Mouse (Mus musculus) embryonic facial prominence, embryonic 13.5 days (tissue): ENCODE data around the gene Clic6. TPM values are rescaled to one million over a fixed set of nuclear protein-coding genes. Genes with fewer than 3 reads are reported as not detected.

Source experiments
- ATAC-seq: fragments of 200-750 bp; cut with Nextera tagmentation; 2 replicates; pipeline ENCODE4 v1.8.0; 2017; ENCODE audit warnings: low read depth; ENCODE audit not compliant: insufficient number of reproducible peaks, insufficient read depth, low FRiP score, low TSS enrichment
- H3K27ac ChIP-seq: fragments of 300-500 bp; sonication (generic); 2 replicates; pipeline ENCODE4 v1.5.1; 2015; ENCODE audit warnings: moderate library complexity, mild to moderate bottlenecking, inconsistent platforms
- H3K27me3 ChIP-seq: fragments of 300-500 bp; sonication (generic); 2 replicates; pipeline ENCODE4 v1.6.1; 2015; ENCODE audit warnings: mild to moderate bottlenecking, inconsistent platforms
- H3K36me3 ChIP-seq: fragments of 300-500 bp; sonication (generic); 2 replicates; pipeline ENCODE4 v1.6.1; 2015; ENCODE audit warnings: mild to moderate bottlenecking, inconsistent platforms
- H3K4me1 ChIP-seq: fragments of 300-500 bp; sonication (generic); 2 replicates; pipeline ENCODE4 v1.6.1; 2015; ENCODE audit warnings: inconsistent platforms
- H3K4me2 ChIP-seq: fragments of 300-500 bp; sonication (generic); 2 replicates; pipeline ENCODE4 v1.6.1; 2015; ENCODE audit warnings: moderate library complexity, mild to moderate bottlenecking, inconsistent platforms
- H3K4me3 ChIP-seq: fragments of 300-500 bp; sonication (generic); 2 replicates; pipeline ENCODE4 v1.5.1; 2015; ENCODE audit warnings: mild to moderate bottlenecking, inconsistent platforms
- H3K9ac ChIP-seq: fragments of 300-500 bp; sonication (generic); 2 replicates; pipeline ENCODE4 v1.6.1; 2015; ENCODE audit warnings: mild to moderate bottlenecking, inconsistent platforms
- H3K9me3 ChIP-seq: fragments of 300-500 bp; sonication (generic); 2 replicates; pipeline ENCODE4 v1.6.1; 2016; ENCODE audit warnings: inconsistent platforms
- WGBS: fragments of 180-500 bp; shearing (Covaris S2); methylation state at CpG from one replicate; pipeline ENCODE4 v1.1.7; 2015; ENCODE audit warnings: mixed read lengths; 5-methylcytosine and 5-hydroxymethylcytosine counted together
- polyA plus RNA-seq: library from polyadenylated mRNA; unstranded; fragments of >200 nt; fragmentation: Nextera tagmentation; extraction: Ambion mirVana; gene quantifications from 2 replicates; pipeline ENCODE4 v1.2.1, GENCODE M21; 2015

Gene Clic6
- 3.0 and 3.8 TPM in 2 replicates for polyA plus RNA-seq

DNA sequence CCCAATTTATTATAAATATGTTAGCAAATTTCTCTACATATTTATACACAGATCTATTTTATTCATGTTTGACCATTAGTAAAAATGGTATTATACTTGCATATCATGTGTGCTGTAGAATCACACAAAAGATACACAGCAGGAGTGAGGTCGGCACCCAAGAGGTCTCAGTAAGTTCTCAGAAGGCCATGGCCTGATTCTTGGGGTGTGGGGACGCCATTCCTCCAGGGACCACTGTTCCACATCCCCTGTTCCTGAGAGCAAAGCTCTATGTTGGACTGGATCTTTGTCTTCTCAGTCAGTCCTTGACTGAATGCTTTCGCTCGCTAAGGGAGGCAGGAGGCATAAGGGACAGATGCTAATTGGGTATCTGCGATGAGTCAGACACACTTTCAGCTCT, at the start of gene Clic6:
Gene Clic6 (plus strand): TSS at position 301 of the 400 bp plus-strand sequence.
- Histone ChIP-seq H3K27ac (no peak within 1 kb of the TSS), H3K4me3 (no peak within 1 kb of the TSS), H3K9ac (no peak within 1 kb of the TSS), H3K27me3 (peaks cover 11% of the 10 kb centered on the region; the same call in 1 of the 2 replicates), H3K4me1 (no peaks in the 10 kb centered on the region), H3K4me2 (no peak within 1 kb of the TSS), H3K36me3 (no peaks in the 10 kb centered on the region), H3K9me3 (no peaks in the 10 kb centered on the region)
- ATAC-seq, result no peak
- 87% methylated on average over 5 of the region's 5 CpGs for WGBS

DNA sequence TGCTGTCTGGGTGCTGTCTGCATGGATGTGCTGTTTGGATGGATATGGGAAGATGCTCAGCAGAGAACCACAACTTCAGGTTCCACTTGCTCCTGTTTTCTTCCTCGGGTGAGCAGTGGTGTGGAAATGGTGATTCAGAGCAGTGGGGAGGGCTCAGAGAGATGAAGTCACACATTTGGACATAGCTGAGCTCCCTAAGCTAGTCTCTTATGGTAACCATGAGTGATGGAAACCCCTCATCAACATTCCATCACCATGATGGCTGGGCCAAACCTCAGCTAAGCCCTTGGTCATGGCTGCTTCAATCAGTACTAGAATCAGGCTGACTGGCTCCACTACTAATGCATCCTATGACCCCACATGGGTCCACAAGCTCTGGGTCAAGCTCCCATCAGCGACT, 45.8 kb upstream of the Clic6 start:
- Histone ChIP-seq H3K36me3 (no peaks in the 10 kb centered on the region), H3K9me3 (no peaks in the 10 kb centered on the region), H3K27ac (no peak overlapping the region), H3K4me1 (peaks cover 28% of the 10 kb centered on the region), H3K27me3 (no peaks in the 10 kb centered on the region), H3K4me2 (no peak overlapping the region), H3K9ac (no peak overlapping the region), H3K4me3 (no peak overlapping the region)
- no peak for ATAC-seq
- 66% methylated on average over 2 of the region's 2 CpGs for whole genome bisulfite sequencing

DNA sequence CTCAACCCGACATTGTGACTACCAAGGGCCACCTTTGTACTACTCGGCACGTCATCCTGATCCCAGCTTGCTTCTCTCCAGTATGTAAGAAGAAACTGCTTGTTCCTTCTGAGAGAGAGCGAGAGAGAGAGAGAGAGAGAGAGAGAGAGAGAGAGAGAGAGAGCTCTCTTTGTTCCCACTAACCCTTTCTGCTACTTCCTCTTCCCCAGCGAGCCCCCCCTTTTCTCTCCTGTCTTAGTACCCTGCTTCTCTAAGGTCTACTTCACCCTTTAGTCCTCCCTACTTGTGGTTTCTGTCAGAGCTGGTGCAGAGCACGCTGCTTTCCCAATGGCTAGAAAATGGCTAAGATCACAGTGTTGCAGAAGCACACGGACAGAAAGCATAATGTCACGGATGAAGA, 45.3 kb upstream of the Clic6 start:
- H3K27ac ChIP-seq, result no peak overlapping the region
- H3K9ac ChIP-seq, result no peak overlapping the region

DNA sequence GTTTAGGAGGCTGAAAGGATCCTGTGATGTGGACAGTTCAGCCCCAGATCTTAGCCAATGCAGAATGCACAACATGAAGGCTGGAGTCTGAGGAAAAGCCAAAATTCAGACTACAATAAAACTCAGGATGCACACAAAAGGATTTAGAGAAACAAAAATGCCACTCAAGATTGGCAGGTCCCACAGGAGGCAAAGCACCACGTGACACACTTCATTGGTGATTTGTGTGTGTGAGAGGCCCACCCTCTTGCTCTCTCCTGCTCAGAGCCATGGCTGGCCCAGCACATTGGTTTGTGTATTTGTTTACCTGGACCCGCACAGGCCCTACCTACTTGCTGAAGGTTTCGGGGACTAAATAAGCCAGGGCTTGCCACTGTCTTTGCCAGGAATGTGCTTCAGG, 44.3 kb upstream of the Clic6 start:
- H3K4me2 ChIP-seq, result no peak overlapping the region
- H3K36me3 ChIP-seq, result no peaks in the 10 kb centered on the region; the same call in 1 of the 2 replicates
- ATAC-seq, result no peak
- no peak overlapping the region for H3K4me3 ChIP-seq
- no peak overlapping the region for H3K27ac ChIP-seq
- no peaks in the 10 kb centered on the region for H3K27me3 ChIP-seq
- WGBS, result 60% methylated on average over 3 of the region's 3 CpGs
- H3K9me3 ChIP-seq, result no peaks in the 10 kb centered on the region
- H3K4me1 ChIP-seq, result peaks cover 22% of the 10 kb centered on the region
- no peak overlapping the region for H3K9ac ChIP-seq

More for the DNA sequence above, 45.3 kb upstream of the Clic6 start:
- no peaks in the 10 kb centered on the region for H3K27me3 ChIP-seq
- H3K4me3 ChIP-seq, result no peak overlapping the region
- no peak overlapping the region for H3K4me2 ChIP-seq
- H3K4me1 ChIP-seq, result peaks cover 28% of the 10 kb centered on the region
- no peaks in the 10 kb centered on the region; the same call in 1 of the 2 replicates for H3K36me3 ChIP-seq
- ATAC-seq, result no peak
- 42% methylated on average over 8 of the region's 8 CpGs for whole genome bisulfite sequencing
- no peaks in the 10 kb centered on the region for H3K9me3 ChIP-seq

DNA sequence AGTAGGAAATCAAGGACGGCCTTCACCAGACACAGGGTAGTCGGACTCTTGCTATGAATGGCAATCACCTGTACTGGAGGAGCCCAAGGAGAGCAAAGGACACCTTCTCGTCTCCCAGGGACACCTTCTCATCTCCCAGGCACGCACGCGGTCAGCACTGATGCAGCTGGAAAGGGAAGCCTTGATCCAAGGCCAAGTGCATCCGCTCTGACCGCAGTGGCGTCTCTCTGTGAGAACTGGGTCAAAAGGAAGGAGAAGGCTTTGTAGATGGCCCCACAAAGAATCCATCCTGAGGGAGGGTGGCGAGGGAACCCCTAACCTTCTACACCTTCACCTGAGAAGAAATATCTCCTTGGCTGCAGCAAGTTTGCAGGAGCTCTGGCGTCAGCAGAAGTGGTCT, 43.4 kb upstream of the Clic6 start:
- ATAC-seq, result no peak
- H3K4me2 ChIP-seq, result no peak overlapping the region
- H3K36me3 ChIP-seq, result no peaks in the 10 kb centered on the region; the same call in 1 of the 2 replicates
- 93% methylated on average over 11 of the region's 11 CpGs for WGBS
- no peaks in the 10 kb centered on the region for H3K27me3 ChIP-seq
- peaks cover 21% of the 10 kb centered on the region for H3K4me1 ChIP-seq
- H3K9ac ChIP-seq, result no peak overlapping the region
- H3K9me3 ChIP-seq, result no peaks in the 10 kb centered on the region
- H3K4me3 ChIP-seq, result no peak overlapping the region
- no peak overlapping the region for H3K27ac ChIP-seq

DNA sequence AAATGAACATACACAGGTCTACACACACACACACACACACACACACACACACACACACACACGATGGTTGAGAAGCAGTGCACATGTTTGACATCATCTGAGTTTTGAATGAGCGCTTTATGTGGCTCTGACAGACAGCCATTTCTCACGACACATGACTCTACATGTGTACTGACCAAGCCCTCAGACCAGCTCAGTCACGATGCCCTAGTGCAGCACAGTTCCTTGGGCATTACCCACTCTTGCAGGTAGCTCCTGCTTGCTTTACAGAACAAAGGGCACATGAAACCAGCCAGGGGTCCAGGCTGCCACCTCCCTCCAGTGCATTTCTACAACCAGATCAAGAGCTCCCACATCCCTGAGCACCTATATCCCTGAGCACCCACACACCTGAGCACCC, 42.6 kb upstream of the Clic6 start:
- no peaks in the 10 kb centered on the region for H3K27me3 ChIP-seq
- no peak overlapping the region for H3K9ac ChIP-seq
- H3K36me3 ChIP-seq, result no peaks in the 10 kb centered on the region; the same call in 1 of the 2 replicates
- H3K4me2 ChIP-seq, result no peak overlapping the region
- no peak overlapping the region for H3K27ac ChIP-seq
- H3K9me3 ChIP-seq, result no peaks in the 10 kb centered on the region
- 84% methylated on average over 4 of the region's 4 CpGs for WGBS
- H3K4me1 ChIP-seq, result peaks cover 21% of the 10 kb centered on the region
- no peak overlapping the region for H3K4me3 ChIP-seq
- ATAC-seq, result no peak

DNA sequence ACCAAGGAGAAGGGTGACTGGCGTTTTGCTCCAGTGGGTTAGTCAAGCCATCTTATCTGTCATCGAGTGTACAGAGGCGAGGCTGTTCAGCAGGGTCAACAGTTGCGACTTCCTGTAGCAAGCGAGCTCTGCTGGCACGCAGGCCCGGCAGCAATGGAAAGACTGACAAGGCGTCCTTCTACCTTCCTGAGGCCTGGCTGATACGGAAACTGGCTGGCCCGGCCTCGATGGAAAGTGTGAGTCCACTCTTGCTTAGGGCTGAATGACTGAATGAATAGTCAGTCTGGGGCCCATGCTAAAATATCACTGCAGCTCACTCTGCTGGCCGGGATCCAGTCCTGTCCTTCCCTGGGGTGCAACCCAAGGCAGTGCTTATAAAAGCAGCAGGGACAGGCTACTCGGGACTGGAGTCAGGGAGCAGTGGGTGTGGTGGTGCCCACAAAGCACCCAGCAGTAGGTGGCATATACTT, 41.9 kb upstream of the Clic6 start:
- Histone ChIP-seq H3K27me3 (no peaks in the 10 kb centered on the region), H3K9ac (no peak overlapping the region), H3K4me1 (peaks cover 21% of the 10 kb centered on the region), H3K27ac (no peak overlapping the region), H3K9me3 (no peaks in the 10 kb centered on the region), H3K4me3 (no peak overlapping the region), H3K36me3 (peaks cover under 1% of the 10 kb centered on the region; the same call in 1 of the 2 replicates), H3K4me2 (no peak overlapping the region)
- 62% methylated on average over 13 of the region's 13 CpGs for whole genome bisulfite sequencing
- 0 out of 2 replicates have a peak, but pooled peaks have one; percentile 17 for ATAC-seq

DNA sequence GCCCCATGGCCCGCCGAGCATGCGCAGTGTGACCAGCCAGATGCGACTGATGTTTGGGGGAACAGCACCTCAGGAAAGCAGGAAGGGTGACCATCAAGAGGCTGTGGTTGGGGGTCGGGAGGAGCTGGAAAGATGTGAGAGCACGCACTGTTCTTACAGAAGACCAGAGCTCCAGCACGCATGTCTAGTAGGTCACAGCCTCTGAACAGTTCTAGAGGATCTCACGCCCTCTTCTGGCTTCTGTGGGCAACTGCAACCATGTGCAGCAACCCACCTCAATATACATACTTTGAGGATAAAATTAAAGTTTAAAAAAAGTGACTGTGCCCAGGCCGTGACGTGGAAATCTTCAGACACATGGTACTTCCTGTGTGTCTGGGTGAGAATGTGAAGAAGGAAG, 40.2 kb upstream of the Clic6 start:
- Histone ChIP-seq H3K4me1 (peaks cover 23% of the 10 kb centered on the region), H3K9ac (no peak overlapping the region), H3K4me2 (no peak overlapping the region), H3K4me3 (no peak overlapping the region), H3K27ac (no peak overlapping the region), H3K9me3 (no peaks in the 10 kb centered on the region), H3K36me3 (peaks cover 8% of the 10 kb centered on the region), H3K27me3 (no peaks in the 10 kb centered on the region)
- ATAC-seq, result no peak
- WGBS, result 63% methylated on average over 10 of the region's 10 CpGs

DNA sequence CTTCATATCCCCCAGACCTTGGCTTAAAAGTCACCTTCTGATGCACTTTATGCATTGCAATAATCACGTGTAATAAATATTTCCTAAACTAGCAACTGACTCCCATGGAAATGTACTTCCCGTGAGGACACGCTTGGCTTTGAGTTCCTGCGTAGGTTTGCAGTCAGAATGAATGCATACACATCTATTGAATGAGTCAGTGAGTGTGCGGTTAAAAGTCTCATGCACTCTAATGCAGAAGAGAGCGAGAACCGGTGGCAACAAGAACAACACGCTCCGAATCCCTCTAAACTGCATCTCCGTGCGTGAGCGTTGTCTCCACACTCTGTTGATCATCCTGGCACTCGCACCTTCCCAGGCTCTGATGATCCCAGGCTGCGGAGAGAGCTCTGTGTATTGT, 36.5 kb upstream of the Clic6 start:
- no peak for ATAC-seq
- WGBS, result 92% methylated on average over 14 of the region's 14 CpGs
- no peak overlapping the region for H3K27ac ChIP-seq

DNA sequence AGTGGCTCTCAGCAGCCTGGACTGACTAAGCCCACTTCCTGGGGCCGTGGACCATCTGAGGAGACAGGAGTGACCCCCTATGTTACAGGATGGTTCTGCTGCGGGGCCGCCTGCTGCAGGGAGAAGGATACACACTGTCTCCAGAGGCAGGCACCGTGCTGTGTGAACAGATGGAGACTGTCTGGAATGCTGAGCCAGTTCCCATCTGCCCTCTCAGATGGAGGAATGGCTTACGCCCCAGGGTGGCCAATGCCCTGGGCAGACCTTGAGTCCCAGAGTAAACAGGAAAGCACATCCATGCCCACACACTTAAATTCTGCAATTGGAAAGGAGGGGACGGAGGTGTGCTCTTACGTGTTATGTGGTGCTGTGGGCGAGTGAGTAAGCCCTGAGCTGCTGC, 35.2 kb upstream of the Clic6 start:
- WGBS, result 92% methylated on average over 8 of the region's 8 CpGs
- H3K9me3 ChIP-seq, result no peaks in the 10 kb centered on the region
- H3K4me3 ChIP-seq, result no peak overlapping the region
- H3K36me3 ChIP-seq, result peaks cover 21% of the 10 kb centered on the region
- H3K4me2 ChIP-seq, result no peak overlapping the region
- H3K27ac ChIP-seq, result 0 out of 2 replicates have a peak overlapping the region, but pooled peaks have one; percentile 5
- no peak overlapping the region for H3K9ac ChIP-seq
- no peak for ATAC-seq
- H3K27me3 ChIP-seq, result no peaks in the 10 kb centered on the region
- H3K4me1 ChIP-seq, result peaks cover 10% of the 10 kb centered on the region

More for the DNA sequence above, 36.5 kb upstream of the Clic6 start:
- H3K9ac ChIP-seq, result no peak overlapping the region
- H3K27me3 ChIP-seq, result no peaks in the 10 kb centered on the region
- no peak overlapping the region for H3K4me3 ChIP-seq
- no peaks in the 10 kb centered on the region for H3K9me3 ChIP-seq
- H3K4me2 ChIP-seq, result no peak overlapping the region
- peaks cover 21% of the 10 kb centered on the region for H3K36me3 ChIP-seq
- H3K4me1 ChIP-seq, result peaks cover 10% of the 10 kb centered on the region

DNA sequence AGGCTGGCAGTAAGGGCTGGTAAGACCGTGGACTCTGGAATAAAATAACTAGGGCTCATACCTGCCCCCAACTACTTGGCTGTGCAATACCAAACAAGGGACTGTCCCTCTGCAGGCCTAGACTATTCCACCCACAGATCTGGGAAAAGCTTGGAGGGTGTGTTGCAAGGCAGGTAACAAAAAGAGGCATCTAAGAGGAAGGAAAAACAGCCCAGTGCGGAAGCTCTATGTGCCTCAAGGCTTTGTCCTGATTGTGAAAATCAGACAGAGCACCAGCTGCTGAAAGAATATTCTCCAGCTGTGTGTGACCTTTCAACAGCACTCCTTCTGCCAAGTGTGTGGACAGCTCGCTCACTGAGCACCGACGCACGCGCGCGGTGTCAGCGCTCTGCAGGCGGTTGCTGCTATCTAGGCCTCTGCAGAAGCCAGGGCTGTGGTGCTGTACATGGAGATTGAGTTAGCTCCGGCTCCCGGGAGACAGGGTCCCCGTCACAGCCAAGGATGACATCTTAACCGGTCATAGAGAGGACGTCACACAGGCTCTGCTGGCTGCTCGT, 33.9 kb upstream of the Clic6 start:
- no peaks in the 10 kb centered on the region for H3K9me3 ChIP-seq
- H3K36me3 ChIP-seq, result peaks cover 21% of the 10 kb centered on the region
- WGBS, result 91% methylated on average over 17 of the region's 17 CpGs
- H3K9ac ChIP-seq, result no peak overlapping the region
- H3K27ac ChIP-seq, result no peak overlapping the region
- no peak for ATAC-seq
- no peak overlapping the region for H3K4me3 ChIP-seq
- no peaks in the 10 kb centered on the region for H3K27me3 ChIP-seq
- no peak overlapping the region for H3K4me2 ChIP-seq
- H3K4me1 ChIP-seq, result peaks cover 10% of the 10 kb centered on the region

DNA sequence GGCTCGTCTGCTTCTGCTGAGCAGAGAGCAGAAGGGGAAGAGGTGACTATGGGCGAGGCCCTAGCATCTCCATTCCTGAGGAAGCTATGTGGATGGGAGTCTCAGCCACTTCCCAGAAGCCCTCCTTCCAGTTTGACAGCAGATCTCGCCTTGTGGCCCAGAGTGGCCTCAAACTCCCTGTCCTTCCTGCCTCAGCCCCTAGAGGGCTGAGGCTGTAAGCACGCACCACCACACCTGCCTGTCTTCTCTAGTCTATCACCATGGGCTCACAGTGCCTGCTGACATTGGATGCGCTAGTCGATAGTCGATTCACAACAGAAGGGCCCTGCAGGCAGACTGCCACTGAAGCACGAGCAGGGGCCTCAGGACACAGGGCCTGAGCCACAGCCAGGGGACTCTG, 32.9 kb upstream of the Clic6 start:
- Histone ChIP-seq H3K9me3 (no peaks in the 10 kb centered on the region), H3K36me3 (peaks cover 21% of the 10 kb centered on the region), H3K4me1 (peaks cover 10% of the 10 kb centered on the region), H3K27ac (no peak overlapping the region), H3K27me3 (no peaks in the 10 kb centered on the region), H3K4me3 (no peak overlapping the region), H3K9ac (no peak overlapping the region), H3K4me2 (no peak overlapping the region)
- WGBS, result 58% methylated on average over 8 of the region's 8 CpGs
- ATAC-seq, result no peak
